Mouse (Mus musculus) neutrophil, adult 5-6 weeks (primary cell): ENCODE results near the gene Siah2. TPM values are rescaled to one million over a fixed set of nuclear protein-coding genes. Genes with fewer than 3 reads are reported as not detected.

Experiments
- ATAC-seq: fragments of 151-379, 151-347 bp; 2 replicates; pipeline ENCODE4 v1.8.0; 2017; ENCODE audit warnings: mild to moderate bottlenecking, moderate TSS enrichment; ENCODE audit not compliant: insufficient number of reproducible peaks, poor library complexity, low FRiP score, severe bottlenecking; ENCODE audit errors: extremely low read depth
- total RNA-seq: library from RNA; stranded (forward); fragments of 200-1000 nt; gene quantifications from 2 replicates; pipeline ENCODE4 v1.2.3, GENCODE M21; 2017

Siah2 gene
- total RNA-seq, 1 experiment from 2014 or later = 12.7 TPM

DNA sequence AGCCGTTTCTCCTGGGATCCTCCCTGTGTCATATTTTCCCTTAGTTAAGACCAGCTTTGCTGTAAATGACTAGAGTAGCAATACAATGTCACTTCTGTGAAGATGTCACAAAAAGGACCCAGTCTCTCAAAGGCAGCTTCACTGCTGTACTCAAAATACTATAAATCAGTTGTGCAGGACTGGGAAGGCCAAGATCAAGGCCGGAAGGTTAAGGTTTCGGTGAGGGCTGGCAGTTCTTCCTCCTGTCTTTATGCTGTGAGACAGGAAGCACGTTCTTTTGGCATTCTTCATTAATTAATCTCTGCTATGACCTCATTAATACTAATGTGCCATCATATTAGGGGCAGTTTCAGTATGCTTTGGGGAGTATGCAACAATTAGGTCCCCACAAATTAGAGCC lies 5.7 kb upstream of the Siah2 start:
- ATAC-seq = no peak

DNA sequence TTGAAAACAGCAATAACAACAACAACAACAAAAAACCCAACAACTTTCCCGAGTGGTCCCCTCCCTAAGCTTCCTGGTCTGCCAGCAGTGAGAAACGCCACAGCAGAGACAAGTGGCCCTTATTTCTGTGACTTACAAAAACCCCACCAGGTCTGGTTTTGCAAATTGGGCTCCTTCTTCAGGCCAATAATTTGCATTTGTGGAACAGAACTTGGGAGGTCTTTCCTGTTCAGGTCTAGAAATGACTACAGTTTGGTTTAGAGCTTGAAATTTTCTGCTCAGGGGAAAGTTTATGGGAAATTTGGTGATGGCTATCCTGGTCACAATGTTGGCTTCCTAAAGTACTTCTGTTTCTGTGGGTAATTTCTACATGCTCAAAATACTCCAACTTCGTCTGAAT lies 4.6 kb upstream of the Siah2 start:
- ATAC-seq = no peak

DNA sequence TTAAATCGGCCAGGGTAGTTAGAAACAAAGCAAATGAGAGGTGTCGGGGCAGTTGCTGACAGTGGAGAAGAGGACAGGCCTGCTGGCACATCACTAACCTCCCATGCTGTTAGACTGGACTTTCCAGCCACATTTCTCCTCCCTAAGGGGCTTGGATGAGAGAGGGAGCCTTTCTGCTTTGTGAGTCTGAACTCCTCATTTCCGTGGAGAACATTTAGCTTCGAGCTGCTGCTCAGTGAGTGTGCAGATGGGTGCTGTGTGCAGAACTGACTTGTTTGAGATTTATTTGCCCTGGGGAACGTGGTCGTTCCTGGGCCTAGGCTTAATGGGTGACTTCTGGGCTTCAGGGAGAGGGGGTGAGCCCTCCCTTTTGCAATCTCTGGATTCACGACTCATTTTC lies 3.3 kb upstream of the Siah2 start:
- no peak for ATAC-seq

DNA sequence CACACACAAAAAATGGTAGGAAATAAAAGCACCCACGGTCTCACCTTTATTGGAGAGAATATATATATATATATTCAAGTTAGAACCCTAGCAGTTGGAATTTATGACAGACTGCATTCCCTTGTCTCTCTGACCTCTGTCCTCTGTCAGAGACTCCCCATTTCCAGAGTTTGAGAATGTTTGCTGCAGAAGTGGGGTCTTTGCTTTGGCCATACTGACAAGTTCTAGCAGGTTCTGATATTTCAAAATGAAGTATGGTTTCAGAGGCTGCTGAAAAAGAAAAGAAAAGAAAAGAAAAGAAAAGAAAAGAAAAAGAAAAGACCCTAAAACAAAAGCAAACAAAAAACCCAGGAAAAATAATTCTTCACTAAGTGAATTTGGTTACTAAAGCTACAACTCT lies 2.8 kb upstream of the Siah2 start:
- no peak for ATAC-seq

DNA sequence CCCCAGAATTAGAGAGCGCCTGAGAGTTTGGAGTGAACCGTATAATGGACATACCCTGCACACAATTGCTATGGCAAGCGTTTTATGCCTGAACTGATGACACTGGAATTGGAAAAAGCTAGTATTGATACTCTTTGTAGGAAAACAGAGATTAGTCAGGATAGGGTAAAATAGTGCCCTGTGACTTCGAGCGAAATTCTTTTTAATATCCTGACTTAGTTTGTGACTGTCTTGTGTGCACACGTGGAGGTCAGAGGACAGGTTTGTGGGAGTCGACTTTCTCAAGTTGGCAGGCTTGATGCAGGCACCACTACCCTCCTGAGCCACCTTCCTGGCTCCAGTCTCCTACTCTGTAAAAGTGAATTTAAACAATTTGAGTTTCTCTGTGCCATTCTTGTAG lies 1.1 kb upstream of the Siah2 start:
- ATAC-seq = no peak

DNA sequence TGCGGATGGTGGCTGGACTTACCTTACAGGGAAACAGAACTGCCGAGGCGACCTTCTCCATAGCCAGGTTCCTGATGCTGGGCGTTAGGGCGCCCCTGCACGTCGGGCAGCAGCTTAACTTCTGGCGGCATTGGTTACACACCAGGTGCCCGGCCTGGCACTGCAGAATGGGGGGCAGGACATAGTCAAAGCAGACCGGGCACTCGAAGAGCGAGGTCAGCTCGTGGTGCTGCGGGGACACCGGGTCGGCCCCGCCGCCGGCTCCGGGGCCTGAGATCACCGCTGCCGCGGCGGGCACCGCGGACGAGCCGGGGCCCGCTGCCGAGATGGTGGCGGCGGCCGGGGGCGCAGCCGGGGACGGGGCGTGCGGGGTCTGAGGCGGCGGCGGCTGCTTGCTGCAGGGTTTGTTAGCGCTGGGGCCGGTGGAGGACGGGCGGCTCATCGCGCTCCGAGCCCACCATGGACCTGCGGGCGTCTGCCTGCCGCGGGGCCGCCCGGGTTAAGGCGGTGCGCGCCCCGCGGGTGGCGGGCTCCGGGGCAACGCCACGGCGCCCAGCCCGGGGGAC lies 743 bp downstream of the Siah2 start:
- peak; percentile 22; the same call in 1 of the 2 replicates for ATAC-seq

DNA sequence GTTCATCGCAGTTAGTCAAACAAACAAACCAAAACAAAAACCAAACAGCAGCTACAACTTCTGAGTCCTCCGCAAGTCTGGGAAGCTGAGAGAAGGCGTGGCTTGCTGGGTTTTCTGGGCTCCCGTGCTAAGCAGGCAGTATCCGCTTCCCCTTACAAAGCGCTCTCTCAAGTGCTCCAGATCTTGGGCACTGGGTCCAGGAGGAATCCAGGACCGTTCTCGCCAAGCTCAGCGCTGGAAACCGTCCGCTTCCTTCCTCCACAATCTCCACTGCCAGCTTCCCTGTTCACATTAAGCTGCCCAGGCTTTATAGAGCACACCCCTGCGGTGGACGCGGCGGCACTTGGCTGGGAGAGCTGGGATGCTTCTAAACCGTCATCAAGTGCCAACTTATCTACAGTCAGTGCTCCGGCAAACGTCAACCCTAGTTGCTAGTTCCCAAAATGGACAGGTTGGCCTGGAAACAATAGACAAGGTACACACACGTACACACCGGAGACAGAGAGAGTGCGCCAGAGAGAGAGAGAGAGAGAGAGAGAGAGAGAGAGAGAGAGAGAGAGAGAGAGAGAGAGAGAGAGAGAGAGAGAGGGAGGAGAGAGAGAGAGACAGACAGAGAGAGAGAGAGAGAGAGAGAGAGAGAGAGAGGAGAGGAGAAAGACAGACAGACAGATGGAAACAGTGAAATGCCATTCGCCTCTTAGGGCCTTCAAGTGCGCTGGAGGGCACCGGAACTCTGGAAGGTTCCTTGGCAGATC lies 1.4 kb downstream of the Siah2 start:
- peak; percentile 37 for ATAC-seq

DNA sequence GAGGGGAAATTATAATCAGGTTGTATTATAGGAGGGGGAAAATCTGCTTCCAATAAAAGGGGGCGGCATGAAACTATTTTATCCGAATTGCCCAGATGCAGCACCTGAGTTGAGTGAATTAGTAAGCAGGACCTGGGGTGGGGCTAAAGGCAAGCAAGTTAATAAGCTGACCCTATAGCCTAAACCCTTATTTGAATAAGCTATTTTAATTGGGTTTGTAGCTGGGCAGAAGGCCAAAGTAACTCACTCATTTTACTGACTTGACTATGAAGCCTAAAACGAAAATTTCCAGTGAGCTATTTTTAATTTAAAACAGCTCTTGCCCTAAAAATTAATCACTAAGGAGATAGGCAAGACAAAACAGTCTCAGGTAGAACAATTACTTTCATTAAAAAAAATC lies 2.5 kb downstream of the Siah2 start:
- no peak for ATAC-seq

DNA sequence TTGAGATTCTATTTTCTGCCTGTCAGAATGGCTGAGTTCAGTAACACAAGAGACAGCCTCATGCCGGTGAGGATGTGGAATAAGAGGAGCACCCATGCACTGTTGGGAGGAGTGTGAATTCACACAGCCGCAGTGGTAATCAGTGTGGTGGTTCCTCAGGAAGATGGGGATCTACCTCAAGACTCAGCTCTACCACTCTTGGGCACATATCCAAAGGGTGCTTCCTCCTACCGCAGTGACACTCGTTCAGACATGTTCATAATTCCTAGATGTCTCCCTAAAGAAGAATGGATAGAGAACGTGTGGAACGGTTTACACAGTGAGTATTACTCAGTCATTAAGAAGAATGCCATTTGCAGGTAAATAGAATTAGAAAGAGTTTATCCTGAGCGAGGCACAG lies 3.1 kb downstream of the Siah2 start:
- ATAC-seq = no peak

DNA sequence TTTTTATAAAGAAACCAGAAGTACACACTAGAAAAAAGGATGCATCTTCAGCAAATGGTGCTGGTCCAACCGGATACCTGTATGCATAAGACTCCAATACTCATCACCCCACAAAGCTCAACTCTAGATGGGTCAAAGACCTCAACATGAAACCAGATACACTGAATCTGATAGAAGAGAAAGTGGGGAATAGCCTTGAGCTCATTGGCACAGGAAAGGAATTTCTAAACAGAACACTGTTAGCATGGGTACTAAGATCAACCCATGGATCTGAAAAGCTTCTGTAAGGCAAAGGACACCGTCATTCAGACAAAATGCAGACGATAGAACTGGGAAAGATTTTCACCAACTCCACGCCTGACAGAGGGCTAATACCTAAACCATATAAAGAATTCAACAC lies 3.6 kb downstream of the Siah2 start:
- no peak for ATAC-seq

DNA sequence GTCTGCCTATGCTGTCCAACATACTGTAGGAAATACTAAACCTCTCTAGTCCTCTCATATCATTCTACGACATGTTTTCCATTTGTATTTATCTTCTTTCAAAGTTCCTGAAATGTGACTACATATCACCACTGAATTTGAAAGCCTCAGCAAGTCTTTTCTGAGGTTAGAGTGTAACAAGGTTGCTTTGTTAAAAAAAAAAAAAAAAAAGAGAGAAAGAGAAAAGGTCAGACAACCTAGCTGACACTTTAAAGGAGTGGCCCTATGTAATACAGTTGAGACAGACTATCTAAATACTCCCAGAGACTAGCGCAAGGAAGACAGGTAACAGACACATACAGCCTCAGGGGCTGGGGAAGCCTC lies 5.3 kb downstream of the Siah2 start:
- ATAC-seq = no peak

DNA sequence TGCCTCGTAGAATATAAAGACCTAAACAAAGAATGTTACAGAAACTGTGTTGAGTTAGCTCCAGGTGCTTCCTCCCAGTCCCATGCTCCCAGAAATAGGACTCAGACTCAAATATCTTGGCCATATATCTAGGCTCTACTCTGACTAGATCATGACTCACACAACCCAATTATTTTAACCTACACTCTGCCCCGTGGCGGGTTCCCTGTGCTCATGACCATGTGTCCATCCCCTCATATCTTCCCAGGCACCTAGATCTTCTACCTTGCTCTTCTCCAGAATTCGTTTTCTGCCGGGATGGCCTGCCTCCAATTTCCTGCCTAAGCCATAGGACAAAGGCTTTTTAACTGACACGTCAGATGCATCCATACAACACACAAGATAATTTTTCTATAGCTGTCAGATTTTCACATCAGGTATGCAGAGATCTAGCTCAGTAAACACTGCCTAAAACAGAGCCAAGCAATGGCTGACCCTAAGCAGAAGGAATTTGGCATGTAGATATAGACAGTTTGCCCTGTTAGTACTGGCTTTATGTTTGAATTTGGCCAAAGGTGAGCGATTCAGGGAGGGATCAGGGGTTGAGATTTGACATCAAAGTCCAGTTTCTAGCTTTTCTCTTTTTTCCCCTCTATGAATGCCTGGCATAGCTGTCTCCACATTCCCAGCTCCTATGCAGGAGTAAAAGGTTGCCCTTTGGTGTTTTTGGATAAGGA lies 5.8 kb downstream of the Siah2 start:
- ATAC-seq = no peak

DNA sequence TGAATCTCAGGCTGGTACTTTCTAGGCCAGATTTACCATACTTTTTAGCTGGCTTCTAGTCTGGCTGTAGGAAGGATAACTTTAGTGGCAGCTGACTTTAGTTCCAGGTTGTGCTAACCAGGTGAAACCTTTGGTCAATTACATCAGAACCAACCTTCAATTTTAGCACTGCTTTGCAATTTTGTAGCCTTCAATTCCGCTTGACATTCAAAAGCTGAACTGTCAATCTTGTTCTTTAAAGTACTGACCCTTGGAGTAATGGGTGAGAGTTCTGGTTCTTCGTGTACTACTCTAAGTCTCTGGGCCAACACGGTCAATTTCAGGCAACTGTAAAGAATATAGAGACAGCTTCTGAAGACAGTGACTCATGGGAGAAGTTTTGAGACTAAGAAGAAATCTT lies 6.8 kb downstream of the Siah2 start:
- no peak for ATAC-seq

DNA sequence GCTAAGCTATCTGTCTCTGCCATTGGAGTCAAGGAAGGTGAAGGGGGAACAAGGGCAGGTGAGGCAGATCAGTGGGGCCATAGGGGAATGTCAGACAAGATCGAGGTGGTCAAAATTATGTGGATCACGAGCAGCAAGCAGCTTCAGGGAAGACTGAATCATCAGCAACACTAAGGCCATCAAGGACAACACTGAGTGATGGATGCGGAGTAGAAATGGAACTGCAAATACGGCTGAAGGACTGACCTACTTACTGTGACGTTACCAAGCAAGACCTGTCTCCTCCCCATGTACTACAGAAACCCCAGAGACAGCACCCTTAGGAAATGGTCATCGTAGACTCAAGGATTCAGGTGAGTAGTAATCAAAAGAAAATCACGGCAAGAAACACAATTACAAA lies 8.9 kb downstream of the Siah2 start:
- ATAC-seq = no peak

DNA sequence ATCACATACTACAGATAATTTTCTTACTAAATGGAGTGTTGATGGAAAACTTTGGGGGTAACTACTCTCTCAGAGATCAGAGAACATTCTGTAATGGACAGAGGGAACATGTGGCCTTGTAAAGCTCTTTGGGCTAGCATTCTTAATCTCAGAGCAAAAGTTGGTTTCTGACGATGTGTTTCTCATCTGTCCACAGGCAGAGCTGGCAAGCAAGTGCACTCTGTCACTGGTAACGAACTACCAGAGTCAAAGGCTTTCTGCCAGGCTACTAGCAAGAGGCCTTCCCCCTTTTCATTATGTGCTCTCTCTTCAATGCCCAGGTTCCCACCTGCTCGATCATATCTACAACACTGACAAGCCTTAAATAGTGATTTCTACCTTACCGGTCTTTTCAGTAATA lies 9.9 kb downstream of the Siah2 start:
- ATAC-seq = no peak

DNA sequence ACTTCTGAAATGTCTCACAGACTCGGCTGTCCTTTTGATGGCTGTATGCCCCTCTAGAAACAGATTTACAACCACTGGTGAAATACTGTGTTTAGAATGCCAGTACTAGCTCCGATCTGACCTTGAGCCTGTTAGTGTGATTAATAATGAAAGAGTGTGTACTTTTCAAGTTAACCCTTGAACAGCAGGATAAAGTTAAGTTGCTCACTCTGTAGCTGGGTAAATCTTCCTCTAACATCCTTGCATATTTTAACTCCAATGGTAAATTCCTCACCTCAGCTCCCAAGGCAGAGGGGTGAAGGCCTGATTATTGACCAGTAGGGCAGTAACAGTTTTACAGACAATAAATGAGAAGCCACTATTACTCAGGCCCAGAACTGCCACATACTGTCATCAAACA lies 10.4 kb downstream of the Siah2 start:
- no peak for ATAC-seq

DNA sequence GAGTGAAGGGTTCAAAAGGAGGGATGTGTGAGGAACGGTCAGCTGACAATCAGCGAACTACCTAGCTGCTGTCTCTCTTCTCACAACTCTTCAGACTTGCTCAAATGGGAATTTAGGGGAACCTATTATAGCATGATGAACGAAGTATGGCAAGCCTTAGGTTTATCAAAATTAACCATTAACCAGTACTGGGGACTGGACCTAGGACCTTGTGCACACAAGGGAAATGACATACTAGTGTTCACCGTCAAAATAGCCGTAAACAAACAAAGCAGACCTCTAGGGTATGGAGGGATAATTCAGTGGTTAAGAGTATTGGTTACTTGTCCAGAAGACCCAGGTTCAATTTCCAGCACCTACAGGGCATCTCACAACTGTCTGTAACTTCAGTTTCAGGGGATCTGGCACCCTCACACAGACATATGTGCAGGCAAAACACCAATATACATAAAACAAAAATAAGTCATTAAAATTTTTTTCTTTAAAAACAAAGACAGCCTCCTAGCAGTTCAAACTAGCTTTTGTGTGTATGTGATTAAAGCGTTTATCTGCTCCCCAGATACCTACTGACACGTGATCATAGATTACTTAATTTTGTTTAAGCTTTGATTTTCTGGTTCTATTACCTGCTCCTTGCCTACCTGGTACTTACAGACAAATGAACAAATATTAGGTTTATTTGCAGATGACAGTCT lies 11.1 kb downstream of the Siah2 start:
- no peak for ATAC-seq

DNA sequence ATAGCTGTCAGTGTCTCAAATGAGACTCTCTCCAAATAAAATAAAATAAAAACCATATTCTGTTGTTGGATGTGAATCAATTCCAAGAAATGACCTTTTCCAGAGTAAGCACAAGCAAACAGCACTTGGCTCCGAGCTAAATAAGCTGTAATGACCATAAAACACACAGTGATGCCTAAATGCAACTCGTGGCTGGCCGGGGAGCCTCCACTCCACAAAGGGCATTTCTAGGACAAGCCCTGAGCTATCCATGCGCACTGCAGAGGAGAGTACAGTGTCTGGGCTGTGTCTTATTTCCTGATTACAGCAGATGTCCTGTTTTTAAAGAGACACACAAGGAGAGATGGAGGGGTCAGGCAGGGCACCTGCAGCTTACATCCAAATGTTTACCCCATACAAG lies 12.2 kb downstream of the Siah2 start:
- ATAC-seq = no peak

DNA sequence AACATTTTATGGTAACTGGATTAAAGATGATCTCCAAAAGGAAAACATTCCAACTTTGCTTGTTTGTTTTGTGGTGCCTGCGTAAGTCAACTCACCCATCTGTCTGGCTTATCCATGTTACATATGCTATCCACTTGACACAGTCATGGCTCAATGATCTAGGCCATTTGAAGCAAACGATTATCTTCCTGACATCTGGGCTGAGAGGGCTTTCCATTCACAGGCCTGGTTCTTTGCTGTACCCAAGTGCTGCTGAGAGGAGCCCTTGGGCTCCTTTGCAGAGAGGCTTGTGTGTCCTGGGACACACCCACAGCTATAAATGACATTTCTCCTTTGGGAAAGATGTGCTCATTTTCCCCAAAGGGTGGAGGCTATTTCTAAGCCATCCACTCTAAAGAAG lies 13.3 kb downstream of the Siah2 start:
- ATAC-seq = no peak

DNA sequence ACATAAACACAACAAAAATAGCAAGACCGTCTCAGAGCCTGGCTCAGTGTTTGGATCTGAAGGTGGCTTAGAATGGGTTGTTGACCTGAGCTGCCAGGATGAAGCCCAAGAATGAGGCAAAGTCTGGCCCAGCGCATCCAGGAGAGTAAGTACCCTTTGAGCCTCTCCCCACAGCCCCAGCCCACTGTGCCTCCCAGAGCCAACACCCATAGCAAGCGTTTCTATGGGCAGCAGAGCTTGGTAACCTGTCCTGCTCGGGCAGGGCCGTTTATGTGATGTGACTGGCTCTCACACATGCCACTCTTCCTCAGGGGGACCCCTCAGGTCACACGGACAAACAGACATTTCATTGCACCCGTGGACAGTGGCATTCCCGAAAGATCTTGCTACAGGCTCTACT lies 13.8 kb downstream of the Siah2 start:
- ATAC-seq = no peak
